Mouse (Mus musculus) heart, postnatal 0 days (tissue): ENCODE data around the gene Tfpi. TPM values are rescaled to one million over a fixed set of nuclear protein-coding genes. Genes with fewer than 3 reads are reported as not detected.

Experiments
- ATAC-seq: fragments of 200-750 bp; cut with Nextera tagmentation; 2 replicates; pipeline ENCODE4 v1.8.0; 2017; ENCODE audit warnings: low read depth, moderate number of reproducible peaks, moderate library complexity; ENCODE audit not compliant: insufficient read depth
- DNase-seq: peaks from one replicate; pipeline ENCODE4 v3.0.0-alpha.2; 2016; ENCODE audit warnings: low spot score
- H3K27ac ChIP-seq: fragments of 300-500 bp; sonication (generic); 2 replicates; pipeline ENCODE4 v1.5.1; 2014; ENCODE audit warnings: low read depth, mild to moderate bottlenecking
- H3K27me3 ChIP-seq: fragments of 300-500 bp; sonication (generic); 2 replicates; pipeline ENCODE4 v1.6.1; 2014; ENCODE audit warnings: low read length, mixed read lengths; ENCODE audit not compliant: control insufficient read depth, insufficient read depth
- H3K36me3 ChIP-seq: fragments of 300-500 bp; sonication (generic); replicated peaks from 2 replicates; pipeline ENCODE4 v1.6.1; 2014; ENCODE audit warnings: low read length, mixed read lengths; ENCODE audit not compliant: control insufficient read depth, insufficient read depth
- H3K4me1 ChIP-seq: fragments of 300-500 bp; sonication (generic); 2 replicates; pipeline ENCODE4 v1.6.1; 2014; ENCODE audit warnings: antibody characterized with exemption; ENCODE audit not compliant: control insufficient read depth, insufficient read depth
- H3K4me2 ChIP-seq: fragments of 300-500 bp; sonication (generic); 2 replicates; pipeline ENCODE4 v1.6.1; 2014; ENCODE audit warnings: low read depth, mild to moderate bottlenecking, low read length, moderate library complexity
- H3K4me3 ChIP-seq: fragments of 300-500 bp; sonication (generic); 2 replicates; pipeline ENCODE4 v1.5.1; 2014; ENCODE audit warnings: low read depth, low read length
- H3K9ac ChIP-seq: fragments of 300-500 bp; sonication (generic); replicated peaks from 2 replicates; pipeline ENCODE4 v1.6.1; 2014; ENCODE audit warnings: low read depth, low read length, mixed read lengths
- H3K9me3 ChIP-seq: fragments of 300-500 bp; sonication (generic); replicated peaks from 2 replicates; pipeline ENCODE4 v1.6.1; 2016; ENCODE audit warnings: low read length; ENCODE audit not compliant: control insufficient read depth
- CTCF ChIP-seq: IDR thresholded peaks from 2 replicates; pipeline ENCODE4 v1.5.1; 2016; ENCODE audit warnings: antibody characterized with exemption, control low read depth, low read depth
- EP300 ChIP-seq: IDR thresholded peaks from 2 replicates; pipeline ENCODE4 v1.6.1; 2016; ENCODE audit warnings: antibody characterized with exemption, low read depth
- WGBS: fragments of 180-500 bp; shearing (Covaris S2); extraction: QIAGEN DNeasy Blood & Tissue Kit; methylation state at CpG from one replicate; pipeline ENCODE4 v1.1.7; 2014; 5-methylcytosine and 5-hydroxymethylcytosine counted together
- polyA plus RNA-seq: library from polyadenylated mRNA; unstranded; fragments of >200 nt; fragmentation: Nextera tagmentation; extraction: Ambion mirVana; gene quantifications from 2 replicates; pipeline ENCODE4 v1.2.1, GENCODE M21; 2015
- total RNA-seq: library from RNA; depleted of rRNA; stranded (reverse); fragments of >200 nt; gene quantifications from 2 replicates; pipeline ENCODE4 v1.2.3, GENCODE M21; 2014; ENCODE audit warnings: low replicate concordance

Tfpi gene
- total and polyA plus RNA-seq, 2 experiments from 2014 or later, result 55.2 to 58.4 TPM

- H3K9ac ChIP-seq, result peak overlapping the region; percentile 55
- WGBS, result 0% methylated on average over 1 of the region's 1 CpGs
These were observed 974 bp downstream of the Tfpi start for GRCm38 (mm10) chr2:84475601-84476000.

GRCm38 (mm10) chr2:84474651-84475050, 1.9 kb downstream of the Tfpi start:
- Histone ChIP-seq H3K4me1 (peaks cover 27% of the 10 kb centered on the region), H3K36me3 (peaks cover 16% of the 10 kb centered on the region; the same call in 1 of the 2 replicates), H3K4me3 (no peak overlapping the region; the same call in 1 of the 2 replicates), H3K9ac (peak overlapping the region; percentile 11; the same call in 1 of the 2 replicates), H3K9me3 (no peaks in the 10 kb centered on the region), H3K4me2 (peak overlapping the region; percentile 67), H3K27ac (peak overlapping the region; percentile 89), H3K27me3 (no peaks in the 10 kb centered on the region)
- peak; percentile 79 for DNase-seq
- whole genome bisulfite sequencing, result 5% methylated on average over 6 of the region's 6 CpGs
- TF ChIP-seq EP300 (no peak), CTCF (no peak)
- ATAC-seq, result peak; percentile 67

More at GRCm38 (mm10) chr2:84475601-84476000, 974 bp downstream of the Tfpi start:
- Histone ChIP-seq H3K36me3 (peaks cover 16% of the 10 kb centered on the region; the same call in 1 of the 2 replicates), H3K9me3 (no peaks in the 10 kb centered on the region), H3K4me1 (peaks cover 27% of the 10 kb centered on the region), H3K27ac (peak overlapping the region; percentile 89), H3K4me2 (peak overlapping the region; percentile 67), H3K27me3 (no peaks in the 10 kb centered on the region), H3K4me3 (peak overlapping the region; percentile 47)
- ATAC-seq (peak; percentile 16; the same call in 1 of the 2 replicates), DNase-seq (peak; percentile 49)
- TF ChIP-seq CTCF (no peak), EP300 (no peak)

- H3K27ac ChIP-seq, result peak overlapping the region; percentile 89
- no peaks in the 10 kb centered on the region for H3K27me3 ChIP-seq
- TF ChIP-seq EP300, result no peak
- TF ChIP-seq CTCF, result no peak
- no peak overlapping the region for H3K4me2 ChIP-seq
- H3K4me1 ChIP-seq, result peaks cover 27% of the 10 kb centered on the region
- peaks cover 18% of the 10 kb centered on the region for H3K36me3 ChIP-seq
- H3K9ac ChIP-seq, result peak overlapping the region; percentile 11; the same call in 1 of the 2 replicates
- DNase-seq (no peak), ATAC-seq (no peak)
- no peaks in the 10 kb centered on the region for H3K9me3 ChIP-seq
- H3K4me3 ChIP-seq, result no peak overlapping the region
- WGBS, result 37% methylated on average over 14 of the region's 14 CpGs
These were observed 2.5 kb downstream of the Tfpi start for GRCm38 (mm10) chr2:84473941-84474530.

GRCm38 (mm10) chr2:84467391-84467790, 9.2 kb downstream of the Tfpi start:
- Histone ChIP-seq H3K4me3 (no peak overlapping the region), H3K27me3 (no peaks in the 10 kb centered on the region), H3K36me3 (peaks cover 19% of the 10 kb centered on the region), H3K9ac (no peak overlapping the region), H3K4me2 (no peak overlapping the region), H3K4me1 (peaks cover 9% of the 10 kb centered on the region; the same call in 1 of the 2 replicates), H3K27ac (0 out of 2 replicates have a peak overlapping the region, but pooled peaks have one; percentile 15), H3K9me3 (no peaks in the 10 kb centered on the region)
- no peak for ATAC-seq
- TF ChIP-seq EP300 (no peak), CTCF (no peak)
- DNase-seq, result no peak
- 66% methylated on average over 4 of the region's 4 CpGs for WGBS

- peaks cover 9% of the 10 kb centered on the region; the same call in 1 of the 2 replicates for H3K4me1 ChIP-seq
- H3K4me2 ChIP-seq, result peak overlapping the region; percentile 8; the same call in 1 of the 2 replicates
- ATAC-seq (peak; percentile 83), DNase-seq (peak; percentile 84)
- H3K27ac ChIP-seq, result peak overlapping the region; percentile 70
- H3K9ac ChIP-seq, result no peak overlapping the region; the same call in 1 of the 2 replicates
- H3K4me3 ChIP-seq, result no peak overlapping the region
- no peaks in the 10 kb centered on the region for H3K9me3 ChIP-seq
- H3K36me3 ChIP-seq, result peaks cover 12% of the 10 kb centered on the region
- 0 out of 2 replicates have a peak, but pooled peaks have one; percentile 21 for TF ChIP-seq EP300
- TF ChIP-seq CTCF, result no peak
- H3K27me3 ChIP-seq, result no peaks in the 10 kb centered on the region
- WGBS, result 11% methylated on average over 7 of the region's 7 CpGs
These were observed 11.6 kb downstream of the Tfpi start for GRCm38 (mm10) chr2:84464956-84465355.
